10 mouse cellular contexts compared by ENCODE assay signal in genomic region chr3:38128486-38129166, GRCm38 (mm10).
DNase-seq lines count a peak whose midpoint lies in the region; ATAC-seq and TF ChIP-seq lines count a peak whose summit lies in the region.
"Had no signal": no experiment of that assay in that cellular context is flagged by ENCODE, and none has a peak within 500 bp of the region (broad histone marks: within the 10 kb centered on the region; RNA-seq: fewer than 3 reads in every experiment).

No protein-coding gene starts in this region.

- no peak overlapping the region for H3K9ac ChIP-seq in heart, postnatal 0 days (replicated peaks; ENCODE audit: low read depth, low read length)
- H3K9ac ChIP-seq in liver, embryonic 15.5 days, result no peak overlapping the region
- H3K9ac ChIP-seq in stomach, embryonic 16.5 days (ENCODE audit: low read length), result no peak overlapping the region
- no peak overlapping the region for H3K9ac ChIP-seq in hindbrain, embryonic 16.5 days (ENCODE audit: low read depth, low read length)
- H3K9ac ChIP-seq in midbrain, embryonic 13.5 days (replicated peaks), result no peak overlapping the region
- H3K9ac ChIP-seq: midbrain, embryonic 12.5 days had no signal

- no peaks in the 10 kb centered on the region for H3K4me1 ChIP-seq in heart, postnatal 0 days (ENCODE audit: control insufficient read depth, insufficient read depth)
- H3K4me1 ChIP-seq in liver, embryonic 15.5 days (replicated peaks), result peaks cover 7% of the 10 kb centered on the region
- H3K4me1 ChIP-seq in stomach, embryonic 16.5 days (ENCODE audit: control insufficient read depth, insufficient read depth, low read length), result peaks cover 3% of the 10 kb centered on the region; the same call in 1 of the 2 replicates
- H3K4me1 ChIP-seq in hindbrain, embryonic 16.5 days (ENCODE audit: control insufficient read depth, insufficient read depth, low read depth, low read length), result no peaks in the 10 kb centered on the region
- H3K4me1 ChIP-seq in midbrain, embryonic 13.5 days (replicated peaks), result no peaks in the 10 kb centered on the region
- H3K4me1 ChIP-seq: hindbrain, embryonic 10.5 days; midbrain, embryonic 12.5 days had no signal

- H3K27me3 ChIP-seq in heart, postnatal 0 days (ENCODE audit: control insufficient read depth, insufficient read depth, low read length), result no peaks in the 10 kb centered on the region
- H3K27me3 ChIP-seq in liver, embryonic 15.5 days, result no peaks in the 10 kb centered on the region
- no peaks in the 10 kb centered on the region for H3K27me3 ChIP-seq in stomach, embryonic 16.5 days (ENCODE audit: control insufficient read depth, insufficient read depth, low read length)
- H3K27me3 ChIP-seq in hindbrain, embryonic 16.5 days (replicated peaks; ENCODE audit: control insufficient read depth, insufficient read depth, low read length), result no peaks in the 10 kb centered on the region
- H3K27me3 ChIP-seq in midbrain, embryonic 13.5 days, result no peaks in the 10 kb centered on the region
- H3K27me3 ChIP-seq: midbrain, embryonic 12.5 days had no signal

- no peak for TF ChIP-seq EP300 in heart, postnatal 0 days (IDR thresholded peaks at IDR 0.05; ENCODE audit: low read depth)

- no peak overlapping the region for H3K27ac ChIP-seq in heart, postnatal 0 days (ENCODE audit: low read depth)
- peak overlapping the region; percentile 66 for H3K27ac ChIP-seq in liver, embryonic 15.5 days (replicated peaks)
- no peak overlapping the region for H3K27ac ChIP-seq in stomach, embryonic 16.5 days (ENCODE audit: low read length)
- H3K27ac ChIP-seq in hindbrain, embryonic 16.5 days (ENCODE audit: low read depth, low read length), result no peak overlapping the region
- no peak overlapping the region for H3K27ac ChIP-seq in midbrain, embryonic 13.5 days
- H3K27ac ChIP-seq: hindbrain, embryonic 10.5 days; midbrain, embryonic 12.5 days had no signal

- no peak overlapping the region for H3K4me2 ChIP-seq in heart, postnatal 0 days (ENCODE audit: low read depth, low read length)
- H3K4me2 ChIP-seq in liver, embryonic 15.5 days, result no peak overlapping the region
- H3K4me2 ChIP-seq in stomach, embryonic 16.5 days (ENCODE audit: low read depth, low read length), result no peak overlapping the region
- H3K4me2 ChIP-seq in hindbrain, embryonic 16.5 days (ENCODE audit: low read length), result no peak overlapping the region
- H3K4me2 ChIP-seq in midbrain, embryonic 13.5 days (replicated peaks), result no peak overlapping the region
- H3K4me2 ChIP-seq: midbrain, embryonic 12.5 days had no signal

- intact Hi-C loops in heart, postnatal 10 days (cut with DNase I), result no loop called here

- WGBS in heart, postnatal 0 days, result 48% methylated on average over 5 of the region's 5 CpGs
- 31% methylated on average over 5 of the region's 5 CpGs for WGBS in liver, embryonic 15.5 days (ENCODE audit: insufficient replicate concordance)
- 48% methylated on average over 5 of the region's 5 CpGs for WGBS in stomach, embryonic 16.5 days
- 78% methylated on average over 5 of the region's 5 CpGs for WGBS in hindbrain, embryonic 16.5 days
- WGBS in midbrain, embryonic 13.5 days, result 72% methylated on average over 5 of the region's 5 CpGs

- H3K9me3 ChIP-seq in heart, postnatal 0 days (replicated peaks; ENCODE audit: control insufficient read depth, low read length), result no peaks in the 10 kb centered on the region
- H3K9me3 ChIP-seq in liver, embryonic 15.5 days (replicated peaks), result no peaks in the 10 kb centered on the region
- H3K9me3 ChIP-seq in stomach, embryonic 16.5 days (replicated peaks; ENCODE audit: control insufficient read depth, low read length), result no peaks in the 10 kb centered on the region
- H3K9me3 ChIP-seq in hindbrain, embryonic 16.5 days (ENCODE audit: control insufficient read depth, low read length), result no peaks in the 10 kb centered on the region
- no peaks in the 10 kb centered on the region for H3K9me3 ChIP-seq in midbrain, embryonic 13.5 days
- H3K9me3 ChIP-seq: midbrain, embryonic 12.5 days had no signal

- no peak overlapping the region for H3K4me3 ChIP-seq in heart, postnatal 0 days (ENCODE audit: low read depth, low read length)
- H3K4me3 ChIP-seq in liver, embryonic 15.5 days (replicated peaks), result no peak overlapping the region
- no peak overlapping the region for H3K4me3 ChIP-seq in stomach, embryonic 16.5 days (replicated peaks; ENCODE audit: low read length)
- H3K4me3 ChIP-seq in hindbrain, embryonic 16.5 days (ENCODE audit: low read length), result no peak overlapping the region
- H3K4me3 ChIP-seq in midbrain, embryonic 13.5 days (replicated peaks), result no peak overlapping the region
- H3K4me3 ChIP-seq: hindbrain, embryonic 10.5 days; midbrain, embryonic 12.5 days had no signal

- DNase-seq in heart, adult 8-10 months (ENCODE audit: low spot score), result peak; percentile 61
- no peak for DNase-seq in heart, postnatal 10 days
- DNase-seq in heart, postnatal 0 days (ENCODE audit: low spot score), result peak; percentile 66
- no peak for DNase-seq in natural killer cell, adult 2 months (ENCODE audit: low spot score in 2 of 2)

- TF ChIP-seq CTCF in heart, postnatal 0 days (IDR thresholded peaks at IDR 0.05; ENCODE audit: low read depth), result no peak

- H3K36me3 ChIP-seq in heart, postnatal 0 days (replicated peaks; ENCODE audit: control insufficient read depth, insufficient read depth, low read length), result no peaks in the 10 kb centered on the region
- H3K36me3 ChIP-seq in liver, embryonic 15.5 days (replicated peaks), result no peaks in the 10 kb centered on the region
- no peaks in the 10 kb centered on the region for H3K36me3 ChIP-seq in stomach, embryonic 16.5 days (ENCODE audit: control insufficient read depth, insufficient read depth, low read length)
- H3K36me3 ChIP-seq in hindbrain, embryonic 16.5 days (ENCODE audit: control insufficient read depth, insufficient read depth, low read length), result no peaks in the 10 kb centered on the region
- no peaks in the 10 kb centered on the region for H3K36me3 ChIP-seq in midbrain, embryonic 13.5 days
- H3K36me3 ChIP-seq: hindbrain, embryonic 10.5 days; midbrain, embryonic 12.5 days had no signal

- ATAC-seq in heart, postnatal 0 days (ENCODE audit: insufficient read depth, low read depth), result peak; percentile 66; the same call in 1 of the 2 replicates
- ATAC-seq in liver, embryonic 15.5 days (ENCODE audit: insufficient read depth), result peak; percentile 91
- peak; percentile 40; the same call in 1 of the 2 replicates for ATAC-seq in stomach, embryonic 16.5 days (ENCODE audit: insufficient read depth, low FRiP score)
- ATAC-seq in hindbrain, embryonic 16.5 days, result no peak
- no peak for ATAC-seq in midbrain, embryonic 13.5 days

Comparison
In these comparisons a context has a peak if more than half of its experiments do, and no peak if none do; other contexts are left out.
1. DNase-seq: peak in heart, adult 8-10 months (single experiment) and heart, postnatal 0 days (single experiment); none in heart, postnatal 10 days (0 of 2) and natural killer cell, adult 2 months (0 of 2).
2. ATAC-seq: peak in heart, postnatal 0 days (single experiment), liver, embryonic 15.5 days (single experiment) and stomach, embryonic 16.5 days (single experiment); none in hindbrain, embryonic 16.5 days (single experiment) and midbrain, embryonic 13.5 days (single experiment).